Mouse (Mus musculus) B cell, adult 67 days (primary cell): Measurements from ENCODE around the gene Clip3. TPM values are rescaled to one million over a fixed set of nuclear protein-coding genes. Genes with fewer than 3 reads are reported as not detected.

Source experiments
- total RNA-seq, 2 experiments: library from RNA; stranded (reverse); gene quantifications; 4 replicates each; pipeline ENCODE4 v1.2.4; 2023

Clip3 gene
- total RNA-seq: not detected

DNA sequence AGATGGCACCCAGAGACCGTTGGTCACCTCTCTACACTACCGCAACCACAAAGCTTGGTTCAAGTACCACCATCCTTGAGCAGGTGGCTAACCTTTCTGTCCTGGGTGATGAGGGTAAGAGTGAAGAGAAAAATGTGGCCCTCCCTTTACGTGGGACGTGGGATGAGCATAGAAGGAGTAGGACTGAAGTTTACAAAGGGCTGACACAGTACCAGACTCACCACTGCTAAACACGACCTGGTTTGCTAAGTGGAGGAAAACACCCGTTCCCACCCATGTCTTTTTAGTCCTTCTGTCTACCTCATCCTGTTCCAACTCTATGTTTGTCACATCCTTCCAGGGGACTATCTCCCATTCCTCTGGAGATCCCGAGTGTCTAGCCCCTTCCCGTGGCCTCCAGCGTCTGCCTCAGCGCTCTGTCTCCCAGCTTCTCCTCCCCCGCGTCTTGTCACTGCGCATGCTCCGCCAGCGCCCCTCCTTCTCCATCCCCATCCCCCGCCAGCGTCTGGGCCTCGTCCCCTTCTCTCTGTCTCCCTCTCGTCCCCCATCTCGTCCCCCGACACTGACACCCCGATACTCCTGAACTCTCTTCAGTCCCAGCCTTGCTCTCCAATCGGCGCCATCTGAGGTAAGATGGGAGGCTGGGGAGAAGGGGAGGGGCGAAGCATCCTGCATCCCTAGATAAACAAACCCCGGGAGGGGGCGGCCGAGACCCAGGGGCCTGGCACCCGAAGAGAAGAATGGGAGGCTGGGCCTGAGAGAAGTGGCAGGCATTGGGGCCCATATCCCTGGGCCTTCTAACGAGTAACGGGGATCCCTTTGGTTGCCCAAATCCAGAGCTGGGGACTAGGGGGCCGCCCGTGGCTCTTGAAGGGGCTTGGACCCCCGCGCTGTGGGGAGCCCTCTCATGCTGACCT is at the start of gene Clip3:
Clip3 (plus strand) TSS at position 514 of the 917 bp plus-strand sequence.

DNA sequence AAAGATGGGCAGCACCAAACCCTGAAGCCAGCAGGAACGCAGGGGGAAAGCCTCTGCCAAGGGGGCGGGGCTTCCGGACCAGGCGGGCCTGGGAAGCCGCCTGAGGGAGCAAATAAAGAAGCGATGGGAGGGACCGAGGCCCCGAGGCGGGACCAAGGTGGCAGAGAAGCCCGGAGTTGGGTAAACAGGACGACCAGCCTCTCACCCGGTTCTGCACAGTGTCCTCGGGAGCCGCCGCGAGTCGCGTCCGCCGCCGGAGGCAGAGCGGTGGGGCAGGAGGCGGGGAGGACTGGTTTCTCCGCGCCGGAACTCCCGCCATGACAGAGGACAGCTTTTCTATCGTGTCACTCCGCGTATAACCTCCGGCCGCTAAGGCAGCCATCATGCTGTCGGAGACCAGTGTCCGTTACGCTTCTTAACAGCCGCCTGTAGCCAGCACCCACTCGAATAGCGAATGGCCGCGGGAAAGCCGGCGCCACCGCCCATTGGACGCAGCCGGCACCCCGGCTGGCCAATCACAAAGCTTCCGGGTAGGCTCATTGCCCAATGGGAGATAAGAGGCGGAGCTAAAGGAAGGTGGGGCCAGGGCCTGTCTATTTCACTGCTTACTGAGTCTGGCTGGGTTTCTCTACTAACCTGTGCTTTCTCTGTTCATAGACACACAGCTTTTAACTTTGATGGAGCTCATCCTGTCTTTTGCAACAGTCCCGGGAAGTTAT is 11.4 kb upstream of the Clip3 start, which contains the start of the genes Thap8 and Wdr62:
Thap8 (plus strand) TSS at position 144 of the 719 bp plus-strand sequence.
Wdr62 (minus strand) TSS at position 469 of the 719 bp plus-strand sequence.

DNA sequence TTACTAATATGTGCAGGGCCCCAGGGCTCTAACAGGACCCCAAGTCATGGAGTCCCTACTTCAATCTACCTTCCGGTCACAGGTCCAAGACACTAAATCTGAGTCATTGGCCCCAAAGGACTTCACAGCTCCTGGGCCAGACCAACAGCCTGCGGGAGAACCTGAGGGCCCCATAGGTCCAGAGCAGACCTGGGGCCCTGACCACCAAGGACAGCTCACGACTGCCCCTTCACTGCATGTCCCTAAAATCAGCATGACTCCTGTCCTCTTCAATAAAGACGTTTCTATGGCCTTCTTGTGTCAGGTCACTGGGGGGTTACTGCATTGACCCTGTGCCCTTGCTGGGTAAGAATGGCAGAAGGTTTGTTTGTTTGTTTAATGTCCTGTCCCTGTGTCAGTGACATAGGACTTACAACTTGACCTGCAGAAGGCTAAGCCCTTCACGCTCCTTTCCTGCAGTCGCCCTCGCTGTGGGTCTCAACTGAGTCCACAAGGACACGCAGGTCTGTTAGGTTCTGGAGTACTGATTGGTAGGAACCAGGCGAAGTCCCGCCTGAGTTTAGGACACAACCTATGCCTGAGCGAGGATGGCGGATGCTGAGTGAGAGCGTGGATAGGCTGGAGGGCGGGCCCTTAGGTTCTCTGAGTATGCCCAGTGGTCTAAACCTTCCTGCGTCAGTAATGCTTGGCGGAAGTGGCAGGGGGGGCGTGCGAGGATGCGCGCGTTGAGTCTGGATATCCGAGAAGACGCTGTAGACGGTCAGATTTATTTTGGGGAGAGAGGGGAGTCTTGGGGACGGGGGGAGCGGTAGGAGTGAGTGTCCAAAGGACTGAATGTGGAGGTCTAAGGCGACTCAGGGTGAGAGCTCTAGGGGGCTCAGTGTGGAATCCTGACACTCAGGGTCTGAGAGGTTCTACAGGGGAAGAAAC is 16.8 kb downstream of the Clip3 start, which contains the start of gene Alkbh6:
Alkbh6 (plus strand) TSS at position 642 of the 930 bp plus-strand sequence.

DNA sequence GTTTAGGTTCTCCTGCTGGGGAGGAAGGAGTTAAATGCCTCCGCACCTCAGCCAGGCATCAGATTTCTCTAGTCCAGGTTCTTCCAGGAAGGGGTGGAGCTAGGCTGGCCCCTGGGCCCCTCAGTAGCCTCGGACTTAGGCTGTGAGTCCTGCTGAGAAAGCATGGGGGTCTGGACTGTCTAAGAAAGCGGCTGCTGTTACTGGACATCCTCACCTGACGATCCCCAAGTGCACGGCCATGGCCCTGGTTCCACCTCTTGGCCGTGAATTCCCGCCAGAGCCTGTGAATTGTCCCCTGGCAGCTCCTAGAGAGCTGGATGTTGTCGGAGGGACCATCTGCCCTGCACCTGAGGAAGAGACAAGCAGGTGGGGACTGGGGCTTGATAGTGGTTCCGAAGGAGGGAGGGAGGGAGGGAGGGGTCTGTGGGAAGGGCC is 23.2 kb downstream of the Clip3 start, which contains the start of gene Syne4:
Syne4 (plus strand) TSS at position 87 of the 435 bp plus-strand sequence.

DNA sequence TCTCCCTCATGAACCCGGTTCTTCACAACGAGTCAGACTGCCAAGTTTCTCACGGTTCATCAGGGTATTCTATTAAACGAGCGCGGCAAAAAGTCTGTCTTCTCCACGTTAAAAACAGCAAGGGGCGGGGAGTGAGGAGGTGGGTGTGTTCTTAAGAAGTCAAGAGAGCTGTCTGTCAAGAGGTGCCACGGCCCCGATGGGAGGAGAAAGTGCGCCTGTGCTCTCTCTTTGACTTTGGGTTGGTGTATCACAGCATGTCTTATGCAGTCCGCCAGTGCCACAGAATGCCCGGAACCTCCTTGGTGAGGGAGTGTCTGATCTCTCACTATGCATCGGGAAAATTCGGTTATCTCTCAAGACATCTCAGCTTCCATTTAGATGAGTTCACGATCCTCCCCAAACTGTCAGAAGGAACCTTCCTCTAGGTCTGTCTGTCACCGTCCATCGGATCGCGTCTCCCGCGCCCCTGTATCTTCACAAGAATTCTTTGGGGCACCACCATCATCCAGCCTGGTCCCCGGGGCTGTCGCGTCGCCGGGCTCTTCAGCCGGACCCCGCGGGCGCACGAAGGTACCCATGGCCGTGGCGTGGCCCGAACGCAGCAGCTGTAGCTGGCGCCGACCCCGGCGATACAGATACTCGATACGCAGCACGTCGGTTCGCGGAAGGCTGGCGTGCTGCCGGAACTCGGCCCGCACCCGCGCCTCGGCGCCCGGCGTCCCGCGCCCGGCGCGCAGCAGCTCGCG is 30.2 kb downstream of the Clip3 start, which contains the start of gene E130208F15Rik:
E130208F15Rik (plus strand) TSS at position 202 of the 746 bp plus-strand sequence.

DNA sequence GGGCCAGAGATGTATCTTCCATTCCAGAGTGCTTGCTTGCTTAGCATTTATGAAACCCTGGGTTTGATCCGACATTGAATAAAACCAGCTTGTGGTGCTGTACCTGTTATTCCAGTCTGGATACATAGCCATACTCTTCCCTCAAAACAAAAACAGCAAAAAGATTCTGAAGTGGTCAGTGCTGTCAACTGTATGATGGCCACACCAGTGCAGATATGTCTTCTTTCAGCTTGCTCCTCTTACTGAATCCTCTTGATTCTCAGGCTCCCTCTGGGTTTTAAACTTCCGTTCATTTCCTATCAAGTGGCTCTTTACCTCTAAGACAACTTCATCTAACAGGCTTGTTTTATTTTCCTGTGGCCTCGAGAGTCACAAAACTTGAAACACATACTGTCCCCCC is 32.3 kb downstream of the Clip3 start, which contains the start of gene Sdhaf1:
Sdhaf1 (minus strand) TSS at position 101 of the 400 bp plus-strand sequence.

Other genes with a start within 250 kb of the Clip3 start
- 1 to 10 TPM; 4.7 to 5.9 TPM for gene Zfp14, start 240.3 kb upstream of the Clip3 start, total RNA-seq
- 1 to 10 TPM; 5.9 to 7.3 TPM for gene Zfp82, start 218.8 kb upstream of the Clip3 start, total RNA-seq
- not detected for gene Gm26920, start 201.3 kb upstream of the Clip3 start, total RNA-seq
- gene Zfp566, start 201.2 kb upstream of the Clip3 start, total RNA-seq: 10 to 100 TPM in 1 of 2 experiments, 1 to 10 TPM in 1; 7.1 to 12.0 TPM
- gene Zfp260, start 197.0 kb upstream of the Clip3 start, total RNA-seq: 10 to 100 TPM; 33.0 to 37.9 TPM
- 10 to 100 TPM; 14.4 to 18.9 TPM for gene Zfp382, start 169.8 kb upstream of the Clip3 start, total RNA-seq
- 10 to 100 TPM; 50.1 to 55.0 TPM for gene Zfp146, start 122.0 kb upstream of the Clip3 start, total RNA-seq
- gene Cox7a1, start 107.6 kb upstream of the Clip3 start, total RNA-seq: not detected
- 100 to 1,000 TPM; 183 to 185 TPM for gene Capns1, start 92.9 kb upstream of the Clip3 start, total RNA-seq
- gene Polr2i, start 59.8 kb upstream of the Clip3 start, total RNA-seq: 10 to 100 TPM; 46.5 to 48.1 TPM
- gene Tbcb, start 59.5 kb upstream of the Clip3 start, total RNA-seq: 10 to 100 TPM; 35.6 to 44.1 TPM
- not detected for gene Ovol3, start 56.0 kb upstream of the Clip3 start, total RNA-seq
- 1 to 10 TPM; 2.1 to 2.4 TPM for gene Thap8, start 11.6 kb upstream of the Clip3 start, total RNA-seq
- 1 to 10 TPM; 4.6 to 9.2 TPM for gene Wdr62, start 11.3 kb upstream of the Clip3 start, total RNA-seq
- 10 to 100 TPM; 63.1 to 67.2 TPM for gene Alkbh6, start 17.0 kb downstream of the Clip3 start, total RNA-seq
- 1 to 10 TPM; 2.2 to 3.6 TPM for gene Syne4, start 23.1 kb downstream of the Clip3 start, total RNA-seq
- 1 to 10 TPM; 3.9 to 6.6 TPM for gene E130208F15Rik, start 30.0 kb downstream of the Clip3 start, total RNA-seq
- 10 to 100 TPM; 11.4 to 20.5 TPM for gene Sdhaf1, start 32.2 kb downstream of the Clip3 start, total RNA-seq
- not detected for gene Lrfn3, start 71.0 kb downstream of the Clip3 start, total RNA-seq
- 10 to 100 TPM; 68.2 to 78.3 TPM for gene Tyrobp, start 122.0 kb downstream of the Clip3 start, total RNA-seq
- gene Hcst, start 128.1 kb downstream of the Clip3 start, total RNA-seq: 10 to 100 TPM; 48.5 to 50.5 TPM
- 100 to 1,000 TPM; 400 to 437 TPM for gene Nfkbid, start 130.0 kb downstream of the Clip3 start, total RNA-seq
- not detected for gene Aplp1, start 153.8 kb downstream of the Clip3 start, total RNA-seq
- gene Kirrel2, start 166.0 kb downstream of the Clip3 start, total RNA-seq: not detected
- gene Nphs1, start 166.6 kb downstream of the Clip3 start, total RNA-seq: not detected
- not detected for gene Prodh2, start 201.9 kb downstream of the Clip3 start, total RNA-seq
- 10 to 100 TPM; 18.6 to 20.7 TPM for gene Arhgap33, start 243.3 kb downstream of the Clip3 start, total RNA-seq